Mouse (Mus musculus) C2C12 (cell line): ENCODE results near the gene Hsd3b5. TPM values are rescaled to one million over a fixed set of nuclear protein-coding genes. Genes with fewer than 3 reads are reported as not detected.
"Not testable (repeated sequence)": the region's sequence is repeated elsewhere in the genome, so short reads cannot be mapped to it uniquely, and the experiment has no call there.

ENCODE experiments used
- H3K27me3 ChIP-seq: one replicate; pipeline ENCODE4 v1.6.1; 2011; ENCODE audit not compliant: control insufficient read depth, insufficient read depth, insufficient read length
- H3K36me3 ChIP-seq: one replicate; pipeline ENCODE4 v1.6.1; 2011; ENCODE audit not compliant: control insufficient read depth, insufficient read depth
- H3K4me3 ChIP-seq: one replicate; pipeline ENCODE4 v1.5.1; 2011; ENCODE audit warnings: mild to moderate bottlenecking, control low read depth; ENCODE audit not compliant: poor library complexity, insufficient read depth, severe bottlenecking
- H3K79me2 ChIP-seq: one replicate; pipeline ENCODE4 v1.6.1; 2011; ENCODE audit not compliant: control insufficient read depth, insufficient read depth
- H3K79me3 ChIP-seq: one replicate; pipeline ENCODE4 v1.6.1; 2011; ENCODE audit warnings: low read depth, control low read depth
- H3ac ChIP-seq: one replicate; pipeline ENCODE3; 2011; ENCODE audit warnings: low read depth; ENCODE audit not compliant: control insufficient read depth, insufficient read length
- CEBPB ChIP-seq: IDR thresholded peaks from one replicate; pipeline ENCODE4 v1.6.1; 2011; ENCODE audit warnings: low read depth, mild to moderate bottlenecking, control low read depth, moderate library complexity
- CTCF ChIP-seq: IDR thresholded peaks from one replicate; pipeline ENCODE4 v1.5.1; 2011; ENCODE audit not compliant: control insufficient read depth, insufficient read depth, insufficient read length
- FOSL1 ChIP-seq: IDR thresholded peaks from one replicate; pipeline ENCODE4 v1.8.0; 2011; ENCODE audit warnings: mild to moderate bottlenecking, low read length; ENCODE audit not compliant: poor library complexity, insufficient read depth, severe bottlenecking
- MAX ChIP-seq: IDR thresholded peaks from one replicate; pipeline ENCODE4 v1.6.1; 2011; ENCODE audit warnings: mild to moderate bottlenecking, control low read depth
- MYOD1 ChIP-seq: IDR thresholded peaks from one replicate; pipeline ENCODE4 v1.6.1; 2011; ENCODE audit warnings: low read depth; ENCODE audit not compliant: control insufficient read depth, insufficient read length
- MYOG ChIP-seq: IDR thresholded peaks from one replicate; pipeline ENCODE4 v1.6.1; 2011; ENCODE audit not compliant: control insufficient read depth, insufficient read length; ENCODE audit errors: extremely low read depth
- USF1 ChIP-seq: IDR thresholded peaks from one replicate; pipeline ENCODE4 v1.6.1; 2011; ENCODE audit warnings: low read depth, mild to moderate bottlenecking, control low read depth, moderate library complexity
- polyA plus RNA-seq: library from polyadenylated mRNA; unstranded; fragments of >200 nt; fragmentation: generic; extraction: Trizol; gene quantifications from one replicate; pipeline ENCODE4 v1.2.1, GENCODE M21; 2012; ENCODE audit warnings: missing spikeins

The Hsd3b5 gene
- polyA plus RNA-seq, 1 experiment, result not detected

DNA sequence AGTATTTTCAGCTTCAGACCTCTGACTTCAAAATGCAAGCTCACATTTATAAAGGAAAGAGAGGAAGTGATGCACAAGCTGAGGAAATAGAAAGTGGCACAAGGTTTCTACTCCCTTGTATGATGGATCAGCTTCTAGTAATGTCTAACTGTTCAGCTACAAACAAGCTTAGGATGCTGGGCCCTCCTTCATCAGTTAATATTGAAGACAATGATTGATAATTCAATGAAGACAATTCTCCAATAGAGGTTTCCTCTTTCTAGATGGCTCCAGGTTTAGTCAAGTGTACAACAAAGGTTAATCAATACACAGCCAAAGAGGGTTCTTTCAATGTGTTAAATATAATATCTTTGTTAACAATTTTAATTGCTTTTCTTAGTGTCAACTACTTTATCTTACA, 41.3 kb downstream of the Hsd3b5 start, which contains the start of gene Gm10681:
TSS of gene Gm10681 (minus strand) at position 101 of the 400 bp plus-strand sequence.
- H3ac ChIP-seq, result no peak within 1 kb of the TSS
- TF ChIP-seq CTCF, result no peak
- no peak for TF ChIP-seq MAX
- no peak for TF ChIP-seq CEBPB
- TF ChIP-seq MYOD1, result no peak
- TF ChIP-seq MYOG, result no peak
- TF ChIP-seq FOSL1, result no peak
- TF ChIP-seq USF1, result no peak
- no peaks in the 10 kb centered on the region for H3K79me3 ChIP-seq
- no peaks in the 10 kb centered on the region for H3K79me2 ChIP-seq
- H3K27me3 ChIP-seq, result no peaks in the 10 kb centered on the region
- no peak within 1 kb of the TSS for H3K4me3 ChIP-seq
- no peaks in the 10 kb centered on the region for H3K36me3 ChIP-seq

DNA sequence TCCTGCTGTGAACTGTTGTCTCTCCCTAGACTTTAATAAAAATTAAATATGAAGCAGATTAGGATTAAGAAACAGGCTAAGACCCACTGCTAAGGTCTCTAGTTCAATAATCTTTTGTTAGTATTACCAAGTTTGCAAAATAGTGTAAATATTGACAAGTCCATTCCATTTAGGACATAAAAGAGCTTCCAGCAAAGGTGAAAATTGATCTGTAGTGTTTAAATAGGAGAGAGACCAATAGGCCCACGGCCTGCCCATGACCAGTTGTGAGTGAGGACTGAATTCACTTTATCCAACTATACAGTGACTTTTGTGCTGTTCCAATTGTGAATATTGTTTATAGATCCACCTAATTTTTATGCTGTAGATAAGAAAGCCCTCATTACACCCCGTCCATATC, 42.3 kb downstream of the Hsd3b5 start:
- Histone ChIP-seq H3K4me3 (no peak overlapping the region), H3K79me2 (no peaks in the 10 kb centered on the region), H3K27me3 (no peaks in the 10 kb centered on the region), H3K79me3 (no peaks in the 10 kb centered on the region), H3ac (no peak overlapping the region), H3K36me3 (no peaks in the 10 kb centered on the region)
- TF ChIP-seq FOSL1 (no peak), MAX (no peak), CTCF (no peak), MYOG (no peak), CEBPB (no peak), MYOD1 (no peak), USF1 (no peak)

GRCm38 (mm10) chr3:98582622-98583021, 47.4 kb downstream of the Hsd3b5 start:
- not testable (repeated sequence) for H3K79me3 ChIP-seq, H3ac ChIP-seq, H3K4me3 ChIP-seq, H3K79me2 ChIP-seq, H3K36me3 ChIP-seq, H3K27me3 ChIP-seq

- not testable (repeated sequence) for H3K36me3 ChIP-seq, H3ac ChIP-seq, H3K79me3 ChIP-seq, H3K79me2 ChIP-seq, H3K27me3 ChIP-seq, H3K4me3 ChIP-seq
These were observed 47.9 kb downstream of the Hsd3b5 start for GRCm38 (mm10) chr3:98582202-98582601.

DNA sequence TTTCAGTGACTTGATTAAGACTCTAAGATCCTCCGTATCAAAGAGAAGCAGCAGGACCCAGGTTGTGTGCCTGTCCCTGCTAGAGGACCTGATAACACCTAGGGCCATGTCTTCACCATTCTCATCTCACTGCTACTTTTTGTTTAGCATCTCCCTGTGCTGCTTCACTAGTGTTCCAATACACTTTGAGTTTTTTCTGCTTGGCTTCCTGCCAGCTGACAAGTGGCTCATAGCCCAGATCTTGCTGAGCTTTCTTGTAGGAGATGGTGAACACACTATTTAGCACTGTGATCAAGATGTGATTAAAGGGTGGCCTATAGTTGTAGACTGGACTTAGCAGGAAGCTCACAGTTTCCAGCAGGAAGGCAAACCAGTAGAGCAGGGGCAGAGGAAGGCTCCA, 49.0 kb downstream of the Hsd3b5 start:
- not testable (repeated sequence) for H3K79me2 ChIP-seq, H3K79me3 ChIP-seq, H3K36me3 ChIP-seq, H3K27me3 ChIP-seq, H3ac ChIP-seq, H3K4me3 ChIP-seq

Other genes with a start within 250 kb of the Hsd3b5 start
- gene Zfp697, start 247.8 kb downstream of the Hsd3b5 start, polyA plus RNA-seq, result 7.5 TPM
- gene Gm4450, start 173.1 kb downstream of the Hsd3b5 start, polyA plus RNA-seq, result not detected
- not detected for gene Hsd3b4, start 119.7 kb downstream of the Hsd3b5 start, polyA plus RNA-seq
- not detected for gene Gm10681, start 41.4 kb downstream of the Hsd3b5 start, polyA plus RNA-seq
- 0.01 TPM for gene Hsd3b2, start 94.3 kb upstream of the Hsd3b5 start, polyA plus RNA-seq
- gene Hsd3b3, start 132.9 kb upstream of the Hsd3b5 start, polyA plus RNA-seq, result not detected
- gene Hsd3b6, start 184.2 kb upstream of the Hsd3b5 start, polyA plus RNA-seq, result not detected
- not detected for gene Hsd3b1, start 229.5 kb upstream of the Hsd3b5 start, polyA plus RNA-seq